18 mouse cellular contexts compared by ENCODE assay signal in genomic region chr11:27221956-27222355, GRCm38 (mm10).
"Had no signal": no experiment of that assay in that cellular context is flagged by ENCODE, and none has a peak within 500 bp of the region (broad histone marks: within the 10 kb centered on the region; RNA-seq: fewer than 3 reads in every experiment).

No protein-coding gene starts in this region.

- H3K9me3 ChIP-seq: lung, embryonic 15.5 days; midbrain, embryonic 13.5 days; midbrain, embryonic 15.5 days; neural tube, embryonic 12.5 days had no signal

- H3K36me3 ChIP-seq: lung, embryonic 15.5 days; midbrain, embryonic 13.5 days; midbrain, embryonic 15.5 days; neural tube, embryonic 12.5 days had no signal

- H3K27ac ChIP-seq: lung, embryonic 15.5 days; macrophage; midbrain, embryonic 13.5 days; midbrain, embryonic 15.5 days; neural tube, embryonic 12.5 days had no signal

- H3K4me1 ChIP-seq: lung, embryonic 15.5 days; megakaryocyte, embryonic 14.5 days; midbrain, embryonic 13.5 days; midbrain, embryonic 15.5 days; neural tube, embryonic 12.5 days had no signal

- ATAC-seq: liver, postnatal 0 days; lung, postnatal 0 days; midbrain, embryonic 13.5 days; midbrain, embryonic 15.5 days had no signal

- H3K27me3 ChIP-seq: lung, embryonic 15.5 days; megakaryocyte, embryonic 14.5 days; midbrain, embryonic 13.5 days; midbrain, embryonic 15.5 days; neural tube, embryonic 12.5 days had no signal

- H3K4me3 ChIP-seq: lung, embryonic 15.5 days; megakaryocyte, embryonic 14.5 days; midbrain, embryonic 13.5 days; midbrain, embryonic 15.5 days; neural tube, embryonic 12.5 days had no signal

- H3K9ac ChIP-seq: liver, postnatal 0 days; lung, embryonic 15.5 days; midbrain, embryonic 13.5 days; midbrain, embryonic 15.5 days; neural tube, embryonic 12.5 days had no signal

- DNase-seq: liver, postnatal 0 days; lung, adult 2 months; lung, postnatal 14 days; lung, postnatal 36 days; right cerebral cortex, postnatal 25 days; right cerebral cortex, postnatal 4 days; spleen, adult 18-20 months; thymus, adult 18-20 months; thymus, postnatal 14 days; thymus, postnatal 36 days had no signal

- H3K4me2 ChIP-seq: lung, embryonic 15.5 days; midbrain, embryonic 11.5 days; midbrain, embryonic 13.5 days; midbrain, embryonic 15.5 days; neural tube, embryonic 12.5 days had no signal
